Comparison of ENCODE assay signal across 14 mouse cellular contexts in genomic region chr4:103299342-103299741, GRCm38 (mm10). TPM values are rescaled to one million over a fixed set of nuclear protein-coding genes. Genes with fewer than 3 reads are reported as not detected.
DNase-seq lines count a peak whose midpoint lies in the region; ATAC-seq and TF ChIP-seq lines count a peak whose summit lies in the region.
"Had no signal": no experiment of that assay in that cellular context is flagged by ENCODE, and none has a peak within 500 bp of the region (broad histone marks: within the 10 kb centered on the region; RNA-seq: fewer than 3 reads in every experiment).

No protein-coding gene starts in this region.

- ATAC-seq in limb, embryonic 13.5 days (ENCODE audit: low FRiP score, low read depth) = no peak
- ATAC-seq in embryonic facial prominence, embryonic 15.5 days (ENCODE audit: insufficient number of reproducible peaks, low FRiP score, low TSS enrichment, low read depth) = no peak
- ATAC-seq in limb, embryonic 14.5 days (ENCODE audit: low FRiP score, low read depth) = no peak
- no peak for ATAC-seq in forebrain, embryonic 13.5 days

- H3K4me1 ChIP-seq in limb, embryonic 13.5 days = no peaks in the 10 kb centered on the region
- no peaks in the 10 kb centered on the region for H3K4me1 ChIP-seq in limb, embryonic 10.5 days
- H3K4me1 ChIP-seq in embryonic facial prominence, embryonic 15.5 days = no peaks in the 10 kb centered on the region
- no peaks in the 10 kb centered on the region for H3K4me1 ChIP-seq in limb, embryonic 14.5 days (ENCODE audit: control insufficient read depth, insufficient read depth, low read length)
- no peaks in the 10 kb centered on the region for H3K4me1 ChIP-seq in forebrain, embryonic 13.5 days

- TF ChIP-seq POLR2A in limb, embryonic 14.5 days (IDR thresholded peaks at IDR 0.05; ENCODE audit: borderline replicate concordance, extremely low read depth, insufficient read depth, insufficient read length) = no peak

- 59% methylated on average over 10 of the region's 10 CpGs for whole genome bisulfite sequencing in limb, embryonic 13.5 days
- 81% methylated on average over 10 of the region's 10 CpGs for WGBS in limb, embryonic 10.5 days
- WGBS in embryonic facial prominence, embryonic 15.5 days = 39% methylated on average over 10 of the region's 10 CpGs
- WGBS in limb, embryonic 14.5 days = 58% methylated on average over 10 of the region's 10 CpGs
- 77% methylated on average over 10 of the region's 10 CpGs for WGBS in forebrain, embryonic 13.5 days

- H3K36me3 ChIP-seq in limb, embryonic 13.5 days = no peaks in the 10 kb centered on the region
- H3K36me3 ChIP-seq in limb, embryonic 10.5 days = no peaks in the 10 kb centered on the region
- H3K36me3 ChIP-seq in embryonic facial prominence, embryonic 15.5 days = no peaks in the 10 kb centered on the region
- no peaks in the 10 kb centered on the region for H3K36me3 ChIP-seq in limb, embryonic 14.5 days (ENCODE audit: control insufficient read depth, insufficient read depth, low read length)
- H3K36me3 ChIP-seq in forebrain, embryonic 13.5 days (ENCODE audit: poor library complexity, severe bottlenecking) = no peaks in the 10 kb centered on the region

- H3K9me3 ChIP-seq in limb, embryonic 13.5 days = no peaks in the 10 kb centered on the region
- H3K9me3 ChIP-seq in limb, embryonic 10.5 days (replicated peaks) = no peaks in the 10 kb centered on the region
- no peaks in the 10 kb centered on the region for H3K9me3 ChIP-seq in embryonic facial prominence, embryonic 15.5 days (replicated peaks)
- no peaks in the 10 kb centered on the region for H3K9me3 ChIP-seq in limb, embryonic 14.5 days (ENCODE audit: control insufficient read depth, low read length)
- no peaks in the 10 kb centered on the region for H3K9me3 ChIP-seq in forebrain, embryonic 13.5 days (replicated peaks)

- no peaks in the 10 kb centered on the region for H3K27me3 ChIP-seq in limb, embryonic 13.5 days
- H3K27me3 ChIP-seq in limb, embryonic 10.5 days (ENCODE audit: low read depth, poor library complexity, severe bottlenecking) = no peaks in the 10 kb centered on the region
- no peaks in the 10 kb centered on the region for H3K27me3 ChIP-seq in embryonic facial prominence, embryonic 15.5 days
- H3K27me3 ChIP-seq in limb, embryonic 14.5 days (ENCODE audit: control insufficient read depth, insufficient read depth, low read length) = no peaks in the 10 kb centered on the region
- H3K27me3 ChIP-seq in forebrain, embryonic 13.5 days = no peaks in the 10 kb centered on the region

- no peak overlapping the region for H3K27ac ChIP-seq in limb, embryonic 13.5 days
- H3K27ac ChIP-seq in limb, embryonic 10.5 days = no peak overlapping the region
- H3K27ac ChIP-seq in embryonic facial prominence, embryonic 15.5 days (replicated peaks) = no peak overlapping the region
- H3K27ac ChIP-seq in limb, embryonic 14.5 days (replicated peaks; ENCODE audit: low read depth, low read length) = no peak overlapping the region
- H3K27ac ChIP-seq in forebrain, embryonic 13.5 days = no peak overlapping the region

- intact Hi-C loops in gastrocnemius, postnatal 14 days (cut with DNase I; ENCODE audit: low total_unique reads) = no loop called here
- intact Hi-C loops in gastrocnemius, postnatal 36 days (cut with DNase I) = no loop called here

- 0 out of 2 replicates have a peak overlapping the region, but pooled peaks have one; percentile 5 for H3K4me2 ChIP-seq in limb, embryonic 13.5 days (replicated peaks)
- peak overlapping the region; percentile 32 for H3K4me2 ChIP-seq in embryonic facial prominence, embryonic 15.5 days (replicated peaks)
- 0 out of 2 replicates have a peak overlapping the region, but pooled peaks have one; percentile 11 for H3K4me2 ChIP-seq in limb, embryonic 14.5 days (replicated peaks; ENCODE audit: low read depth, low read length, severe bottlenecking)
- H3K4me2 ChIP-seq in forebrain, embryonic 13.5 days = no peak overlapping the region
- H3K4me2 ChIP-seq: midbrain, embryonic 11.5 days had no signal

- peak; percentile 17 for DNase-seq in gastrocnemius, postnatal 14 days
- no peak for DNase-seq in gastrocnemius, postnatal 36 days
- DNase-seq in limb, embryonic 10.5 days (ENCODE audit: low spot score) = no peak
- peak; percentile 10 for DNase-seq in limb, embryonic 14.5 days (ENCODE audit: low spot score)
- DNase-seq in adrenal gland, adult 18-20 months (ENCODE audit: low spot score in 2 of 2) = no peak
- DNase-seq: adrenal gland, adult 2 months; cerebellum, adult 9-11 months; retina, postnatal 1 day; thymus, postnatal 25 days had no signal

- H3K9ac ChIP-seq in limb, embryonic 13.5 days = no peak overlapping the region
- H3K9ac ChIP-seq in embryonic facial prominence, embryonic 15.5 days = no peak overlapping the region
- no peak overlapping the region for H3K9ac ChIP-seq in limb, embryonic 14.5 days (ENCODE audit: low read depth, low read length, severe bottlenecking)
- no peak overlapping the region for H3K9ac ChIP-seq in forebrain, embryonic 13.5 days

- no peak overlapping the region for H3K4me3 ChIP-seq in limb, embryonic 13.5 days
- no peak overlapping the region for H3K4me3 ChIP-seq in limb, embryonic 10.5 days
- no peak overlapping the region for H3K4me3 ChIP-seq in embryonic facial prominence, embryonic 15.5 days (replicated peaks)
- no peak overlapping the region for H3K4me3 ChIP-seq in limb, embryonic 14.5 days (replicated peaks; ENCODE audit: low read length)
- no peak overlapping the region for H3K4me3 ChIP-seq in forebrain, embryonic 13.5 days

RNA-seq across cellular contexts. Expression of gene 4921539E11Rik, which starts 8.7 kb away (rescaled TPM):
- not detected for total RNA-seq in gastrocnemius, postnatal 14 days (2021)
- not detected for total RNA-seq in gastrocnemius, postnatal 36 days (2021)
- polyA plus RNA-seq in limb, embryonic 13.5 days (2015; fragmentation: Nextera tagmentation; extraction: Ambion mirVana) = not detected in 2 replicates
- not detected in 2 replicates for polyA plus RNA-seq in limb, embryonic 10.5 days (2016; fragmentation: Nextera tagmentation; extraction: Ambion mirVana)
- not detected in 2 replicates for polyA plus RNA-seq in embryonic facial prominence, embryonic 15.5 days (2015; fragmentation: Nextera tagmentation; extraction: Ambion mirVana)
- not detected in 2 replicates for polyA plus RNA-seq in limb, embryonic 14.5 days (2012; rRNA removed)
- polyA plus RNA-seq in limb, embryonic 14.5 days (2014; fragmentation: Nextera tagmentation; extraction: Ambion mirVana) = not detected in 2 replicates
- total RNA-seq in adrenal gland, adult 18-20 months (2021) = not detected
- polyA plus RNA-seq in forebrain, embryonic 13.5 days (2015; fragmentation: Nextera tagmentation; extraction: Ambion mirVana) = not detected in 2 replicates
- total RNA-seq: adrenal gland, adult 2 months had no signal
- polyA plus RNA-seq: adrenal gland, adult 2 months; heart, postnatal 0 days; midbrain, embryonic 11.5 days had no signal

RNA-seq across cellular contexts. Expression of gene Oma1, which starts 14.3 kb away (rescaled TPM):
- 10 to 100 TPM; 20.4 to 21.1 TPM for total RNA-seq in gastrocnemius, postnatal 14 days (2021)
- total RNA-seq in gastrocnemius, postnatal 36 days (2021) = 10 to 100 TPM; 24.1 to 24.2 TPM
- polyA plus RNA-seq in limb, embryonic 13.5 days (2015; fragmentation: Nextera tagmentation; extraction: Ambion mirVana) = 16.6 and 17.2 TPM in 2 replicates
- polyA plus RNA-seq in limb, embryonic 10.5 days (2016; fragmentation: Nextera tagmentation; extraction: Ambion mirVana) = 16.7 and 17.6 TPM in 2 replicates
- 17.0 and 18.6 TPM in 2 replicates for polyA plus RNA-seq in embryonic facial prominence, embryonic 15.5 days (2015; fragmentation: Nextera tagmentation; extraction: Ambion mirVana)
- polyA plus RNA-seq in limb, embryonic 14.5 days (2012; rRNA removed) = 10.2 and 10.4 TPM in 2 replicates
- 15.1 and 16.7 TPM in 2 replicates for polyA plus RNA-seq in limb, embryonic 14.5 days (2014; fragmentation: Nextera tagmentation; extraction: Ambion mirVana)
- 10 to 100 TPM; 14.1 to 15.7 TPM for total RNA-seq in adrenal gland, adult 18-20 months (2021)
- 9.8 and 10.9 TPM in 2 replicates for polyA plus RNA-seq in forebrain, embryonic 13.5 days (2015; fragmentation: Nextera tagmentation; extraction: Ambion mirVana)

Comparison
In these comparisons a context has a peak if more than half of its experiments do, and no peak if none do; other contexts are left out.
1. DNase-seq: peak in gastrocnemius, postnatal 14 days (single experiment) and limb, embryonic 14.5 days (single experiment); none in gastrocnemius, postnatal 36 days (0 of 2), limb, embryonic 10.5 days (single experiment) and adrenal gland, adult 18-20 months (0 of 2).